Mouse (Mus musculus) gastrocnemius, postnatal 25 days (tissue): ENCODE results near the gene Fgf7. TPM values are rescaled to one million over a fixed set of nuclear protein-coding genes. Genes with fewer than 3 reads are reported as not detected.

Experiments
- DNase-seq: peaks from one replicate; pipeline ENCODE4 v3.0.0; 2022
- total RNA-seq, 2 experiments: library from RNA; stranded (reverse); gene quantifications; 1 replicate in 1 of 2; 2 replicates in 1 of 2; pipeline ENCODE4 v1.2.3; 2021

Gene Fgf7
- total RNA-seq, 2 experiments from 2014 or later: 2.9 to 3.3 TPM

DNA sequence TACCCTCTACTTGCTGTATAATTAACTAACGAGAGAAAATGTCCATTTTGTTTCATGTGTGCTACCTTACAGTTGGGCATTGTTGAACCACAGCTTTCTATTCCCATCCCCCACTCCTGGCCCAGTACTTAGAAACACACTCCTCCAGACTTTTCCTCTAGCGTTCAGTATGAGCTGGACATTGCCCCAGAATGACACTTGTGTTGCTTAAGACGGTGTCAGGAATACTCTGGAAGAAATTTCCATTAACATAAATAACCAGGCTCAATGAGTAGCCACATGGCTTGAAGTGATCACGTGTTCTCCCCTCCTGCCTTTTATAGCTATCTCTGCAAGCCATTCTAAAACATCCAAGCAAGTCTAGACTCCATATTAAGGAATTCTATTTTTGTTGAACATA is 26.1 kb downstream of the Fgf7 start:
- DNase-seq: no peak

DNA sequence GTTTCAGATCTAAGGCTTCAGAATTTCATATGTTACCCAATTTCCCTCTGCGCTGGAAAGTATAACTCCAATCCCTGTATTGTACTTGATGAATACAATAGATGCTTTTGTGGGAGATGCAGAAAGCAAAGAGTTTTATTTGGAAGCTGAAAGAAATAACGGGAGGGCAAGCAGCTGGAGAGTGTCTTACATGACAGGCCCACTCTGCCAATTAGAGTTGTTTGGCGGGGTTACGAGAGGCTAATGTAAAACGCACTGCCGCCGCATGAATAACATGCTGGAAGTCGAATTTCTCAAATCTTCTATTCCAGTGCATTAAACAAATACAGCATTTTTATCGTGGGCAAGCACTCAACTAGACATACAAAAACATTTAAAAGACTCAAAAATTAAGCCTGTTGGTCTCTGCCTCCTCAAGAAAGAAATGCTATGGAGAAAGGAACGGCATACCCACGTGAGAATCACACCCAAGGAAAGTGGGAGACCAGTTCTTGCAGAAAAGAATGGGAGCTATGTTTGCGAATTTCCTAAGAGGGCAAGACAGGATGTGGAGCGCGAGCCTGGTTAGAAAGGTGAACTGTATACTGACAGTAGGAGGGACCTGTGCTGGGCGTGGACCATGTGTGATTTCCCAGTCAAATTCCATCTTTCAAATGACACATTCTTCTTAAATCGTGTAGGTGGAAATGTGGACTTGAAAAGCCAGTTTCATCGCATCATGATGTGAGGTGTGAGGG is 26.7 kb downstream of the Fgf7 start:
- DNase-seq: no peak

DNA sequence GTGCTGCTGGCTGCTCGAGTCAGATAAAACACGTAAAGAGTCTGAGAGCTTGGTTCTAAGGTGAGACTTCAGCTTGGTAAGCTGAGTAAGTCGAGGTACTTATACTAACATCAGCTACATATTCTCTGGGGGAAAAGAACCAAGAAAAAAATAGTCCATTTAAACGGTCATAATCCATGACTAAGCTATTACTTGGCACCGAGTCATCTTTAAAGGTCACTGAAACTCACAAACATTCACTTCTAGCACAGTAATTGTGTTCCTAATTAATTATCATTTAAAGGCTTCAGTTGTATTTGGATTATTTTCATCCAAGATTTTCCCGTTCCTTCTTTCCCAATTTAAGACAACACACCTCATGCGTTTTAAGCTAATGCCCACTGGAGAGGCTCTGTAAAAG is 28.4 kb downstream of the Fgf7 start:
- no peak for DNase-seq

DNA sequence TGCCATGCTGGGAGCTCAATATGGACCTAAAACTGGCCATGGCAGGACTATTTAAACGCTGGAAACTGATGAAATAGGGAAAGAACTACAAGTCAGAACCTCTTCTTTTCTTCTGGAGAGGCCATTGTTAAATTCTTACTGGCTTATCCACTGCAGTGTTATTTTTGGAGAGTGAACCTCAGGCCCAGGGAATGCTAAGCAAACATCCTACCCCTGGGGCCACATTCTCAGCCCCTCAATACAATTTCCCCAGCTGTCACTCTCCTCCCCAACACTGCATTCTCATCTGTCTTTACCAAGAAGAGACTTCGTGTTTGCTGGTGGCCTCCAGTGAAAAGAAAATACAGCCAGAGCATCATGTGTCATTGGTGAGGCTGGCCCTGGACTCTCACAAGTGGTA is 30.4 kb downstream of the Fgf7 start:
- DNase-seq: no peak

DNA sequence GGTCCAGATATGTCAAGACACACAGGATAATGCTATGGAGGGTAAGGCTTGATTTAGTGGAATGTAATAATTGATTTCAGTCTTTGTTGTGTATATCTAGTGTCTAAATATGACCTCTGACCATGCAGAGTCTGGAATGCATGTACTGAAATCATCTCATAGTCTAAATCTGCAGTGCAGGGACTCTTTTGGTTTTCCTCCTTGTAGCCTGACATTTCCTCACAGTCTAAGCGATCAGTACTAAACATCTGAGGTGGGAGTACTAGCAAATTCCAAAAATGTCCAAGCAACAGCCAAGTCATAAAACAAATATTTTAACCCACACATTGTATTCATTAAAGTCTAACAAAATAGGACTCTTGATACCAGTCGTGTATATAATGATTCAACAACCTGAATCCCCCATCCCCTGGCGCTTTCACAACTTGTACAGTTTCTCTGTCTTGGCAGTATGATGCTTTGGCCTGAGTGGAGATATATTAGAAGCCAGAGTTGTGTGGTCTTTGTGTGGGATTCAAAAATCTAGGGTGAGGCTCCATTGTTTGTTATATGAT is 30.9 kb downstream of the Fgf7 start:
- DNase-seq: no peak

DNA sequence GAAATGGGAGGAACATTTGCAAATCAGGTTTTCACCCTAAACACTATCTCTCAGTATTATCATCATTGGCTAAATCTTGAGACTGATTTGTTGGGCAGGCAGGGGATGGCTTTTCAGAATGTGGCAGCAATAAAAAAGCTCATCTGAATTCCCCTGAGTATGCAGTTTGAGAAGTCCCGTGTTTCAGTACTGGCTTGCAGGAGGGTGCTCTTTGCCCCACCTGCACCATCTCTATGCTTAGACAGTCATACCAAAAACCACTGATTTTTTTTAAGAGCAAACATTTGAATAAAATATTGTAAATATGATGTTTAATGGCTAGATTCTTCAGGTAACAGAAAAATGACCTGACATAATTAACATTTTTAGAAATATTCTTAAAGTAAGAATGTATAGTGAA is 35.3 kb downstream of the Fgf7 start:
- DNase-seq: no peak

DNA sequence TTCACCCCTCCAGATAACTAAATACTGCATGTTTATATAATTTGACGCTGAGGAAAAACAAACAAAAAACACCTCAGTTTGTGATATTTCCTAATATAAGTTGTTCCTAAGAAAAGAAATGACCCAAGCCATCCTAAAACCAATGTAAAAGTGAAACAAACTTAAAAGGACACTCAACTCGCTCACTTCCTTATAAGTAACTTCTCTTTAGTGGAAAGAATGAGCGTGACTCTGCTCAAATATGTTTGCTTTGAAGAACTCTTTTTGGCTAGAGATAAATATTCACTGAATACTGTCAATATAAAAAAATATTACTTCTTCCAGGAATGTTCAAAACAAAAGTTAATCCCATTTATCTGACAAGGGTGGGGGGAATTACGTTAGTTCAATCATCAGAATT is 39.3 kb downstream of the Fgf7 start:
- no peak for DNase-seq

DNA sequence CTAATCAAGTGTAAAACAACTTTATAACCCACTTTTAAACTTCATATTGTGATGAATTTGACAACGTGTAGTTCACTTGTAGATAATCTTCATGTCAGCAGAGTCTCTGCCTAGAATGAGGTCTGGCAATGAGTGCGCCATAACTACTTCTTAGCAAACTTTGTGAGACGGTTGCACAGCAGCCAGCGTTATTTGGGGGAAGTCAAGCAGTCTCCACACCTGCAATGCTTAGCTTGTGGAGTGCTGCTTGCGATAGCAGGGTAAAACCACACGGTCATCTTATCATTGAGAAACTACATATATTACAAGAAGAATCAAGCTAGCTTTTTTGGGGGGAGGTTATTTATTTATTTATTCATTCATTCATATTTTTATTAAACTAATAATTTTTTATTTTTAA is 42.0 kb downstream of the Fgf7 start:
- no peak for DNase-seq

DNA sequence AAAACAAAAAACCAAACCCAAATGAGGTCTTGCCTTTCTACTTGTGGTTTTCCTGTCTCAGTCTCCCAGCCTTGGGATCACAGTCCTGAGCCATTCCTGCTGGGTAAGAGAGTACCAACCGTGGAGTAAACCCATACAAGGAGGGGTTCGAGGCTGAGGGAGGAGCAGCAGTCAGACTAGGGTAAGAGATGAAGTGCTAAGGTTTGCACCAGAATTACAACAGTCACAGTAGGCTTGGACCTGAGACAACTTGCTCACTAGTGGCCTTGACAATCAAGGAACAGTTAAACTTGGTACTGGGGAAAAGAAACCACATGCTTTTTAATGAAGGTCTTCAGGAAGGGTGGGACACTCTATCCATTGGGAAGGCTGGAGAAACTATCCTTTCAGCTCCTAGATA is 44.6 kb downstream of the Fgf7 start:
- DNase-seq: no peak

DNA sequence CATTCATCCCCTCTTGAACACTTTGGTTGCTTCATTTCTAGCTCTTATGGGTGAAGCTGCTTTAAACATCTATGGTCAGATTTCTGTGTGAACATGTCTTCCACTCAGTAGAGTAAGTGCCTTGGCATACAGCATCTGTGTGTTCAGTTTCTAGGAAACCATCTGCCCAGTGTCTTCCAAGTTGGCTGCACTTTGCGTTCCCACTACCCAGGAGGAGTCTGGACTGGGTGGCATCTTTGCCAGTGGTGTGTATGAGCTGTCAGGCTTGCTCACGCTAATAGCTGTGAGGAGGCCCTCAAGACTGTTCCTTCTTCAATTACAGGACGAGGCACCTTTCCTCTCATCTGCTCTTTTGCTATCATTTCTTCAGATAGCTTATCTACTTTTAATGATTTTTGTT is 49.9 kb downstream of the Fgf7 start:
- peak; percentile 61 for DNase-seq

DNA sequence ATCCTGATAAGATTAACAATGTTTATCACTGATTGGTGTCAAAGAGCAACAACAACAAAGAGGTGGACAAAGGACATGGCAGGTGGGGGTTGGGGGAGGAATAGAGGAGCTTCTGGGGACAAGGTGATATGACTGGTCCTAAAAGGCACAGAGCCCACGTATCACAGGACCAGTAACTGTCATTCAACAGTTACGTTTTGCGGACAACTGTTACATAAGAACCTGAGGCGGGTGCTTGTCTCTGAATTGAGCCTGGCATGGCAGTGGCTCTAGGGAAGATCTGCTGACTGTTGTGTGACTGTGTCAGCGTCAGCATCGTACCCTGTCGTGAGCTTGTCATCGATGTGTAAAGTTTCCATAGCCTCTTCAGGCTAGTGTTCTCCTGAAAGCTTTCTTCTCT is 51.7 kb downstream of the Fgf7 start:
- no peak for DNase-seq

DNA sequence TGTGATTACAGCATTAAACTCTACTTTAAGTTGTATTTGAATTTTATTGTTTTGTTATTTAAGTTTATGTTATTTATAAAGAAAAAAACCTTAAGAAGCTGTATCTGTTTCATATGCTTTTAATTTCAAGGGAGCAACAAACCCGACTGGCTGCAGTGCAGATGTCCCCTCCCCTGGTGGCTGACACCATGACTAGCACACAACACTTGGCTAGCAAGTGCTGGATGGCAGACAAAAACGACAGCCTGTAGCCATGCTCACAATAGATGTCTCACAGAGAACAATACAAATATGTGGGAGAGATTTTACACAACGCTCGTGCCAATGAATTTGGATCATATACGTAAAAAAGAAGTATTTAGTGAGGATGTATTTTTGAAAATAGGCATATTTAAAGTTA is 56.0 kb downstream of the Fgf7 start:
- DNase-seq: no peak

DNA sequence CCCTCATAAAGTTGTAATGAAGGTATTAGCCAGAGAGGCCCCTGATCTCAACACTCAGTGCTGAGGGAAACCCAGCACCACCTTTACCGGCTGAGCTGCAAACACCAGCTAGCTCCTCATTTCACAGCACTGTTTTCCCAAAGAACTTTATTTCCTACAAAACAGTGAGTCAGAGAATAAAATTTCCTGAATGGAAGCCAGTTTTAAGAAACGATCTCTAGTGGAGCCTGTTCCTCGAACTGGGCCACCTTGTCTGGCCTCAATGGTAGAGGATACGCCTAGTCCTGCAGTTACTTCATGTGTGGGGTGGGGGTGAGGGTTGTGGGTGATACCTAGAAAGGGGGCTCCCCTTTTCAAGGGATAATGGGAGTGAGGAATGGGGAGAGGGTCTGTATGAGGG is 60.2 kb downstream of the Fgf7 start:
- DNase-seq: no peak

Other genes with a start within 250 kb of the Fgf7 start
- 1 to 10 TPM; 4.0 to 5.3 TPM for gene Galk2, start 175.5 kb upstream of the Fgf7 start, total RNA-seq
- gene Cops2, start 175.5 kb upstream of the Fgf7 start, total RNA-seq: 10 to 100 TPM; 91.8 to 92.1 TPM
- gene Fam227b, start 117.3 kb downstream of the Fgf7 start, total RNA-seq: not detected
- 1 to 10 TPM; 3.8 to 4.8 TPM for gene Dtwd1, start 117.5 kb downstream of the Fgf7 start, total RNA-seq
- gene Gm17555, start 180.4 kb downstream of the Fgf7 start, total RNA-seq: not detected